Mouse (Mus musculus) embryonic facial prominence, embryonic 12.5 days (tissue): ENCODE data around the gene Shroom1. TPM values are rescaled to one million over a fixed set of nuclear protein-coding genes. Genes with fewer than 3 reads are reported as not detected.
"Not testable (repeated sequence)": the region's sequence is repeated elsewhere in the genome, so short reads cannot be mapped to it uniquely, and the experiment has no call there.

Source experiments
- ATAC-seq: fragments of 200-750 bp; cut with Nextera tagmentation; 2 replicates; pipeline ENCODE4 v1.8.0; 2017; ENCODE audit not compliant: insufficient number of reproducible peaks, insufficient read depth, low FRiP score, low TSS enrichment
- H3K27ac ChIP-seq: fragments of 300-500 bp; sonication (generic); 2 replicates; pipeline ENCODE4 v1.5.1; 2016; ENCODE audit warnings: mild to moderate bottlenecking
- H3K27me3 ChIP-seq: fragments of 300-500 bp; sonication (generic); 2 replicates; pipeline ENCODE4 v1.6.1; 2016; ENCODE audit warnings: mild to moderate bottlenecking, moderate library complexity
- H3K36me3 ChIP-seq: fragments of 300-500 bp; sonication (generic); 2 replicates; pipeline ENCODE4 v1.6.1; 2016; ENCODE audit warnings: mild to moderate bottlenecking
- H3K4me1 ChIP-seq: fragments of 300-500 bp; sonication (generic); 2 replicates; pipeline ENCODE4 v1.6.1; 2016
- H3K4me2 ChIP-seq: fragments of 300-500 bp; sonication (generic); replicated peaks from 2 replicates; pipeline ENCODE4 v1.6.1; 2016; ENCODE audit warnings: mild to moderate bottlenecking, moderate library complexity
- H3K4me3 ChIP-seq: fragments of 300-500 bp; sonication (generic); 2 replicates; pipeline ENCODE4 v1.5.1; 2016; ENCODE audit warnings: mild to moderate bottlenecking
- H3K9ac ChIP-seq: fragments of 300-500 bp; sonication (generic); 2 replicates; pipeline ENCODE4 v1.6.1; 2016; ENCODE audit warnings: mild to moderate bottlenecking, moderate library complexity
- H3K9me3 ChIP-seq: fragments of 300-500 bp; sonication (generic); 2 replicates; pipeline ENCODE4 v1.6.1; 2016; ENCODE audit warnings: mild to moderate bottlenecking, moderate library complexity
- WGBS: fragments of 180-500 bp; shearing (Covaris S2); methylation state at CpG from one replicate; pipeline ENCODE4 v1.1.7; 2016; 5-methylcytosine and 5-hydroxymethylcytosine counted together
- polyA plus RNA-seq: library from polyadenylated mRNA; unstranded; fragments of >200 nt; fragmentation: Nextera tagmentation; extraction: Ambion mirVana; gene quantifications from 2 replicates; pipeline ENCODE4 v1.2.1, GENCODE M21; 2016

Gene Shroom1
- 5.9 and 6.5 TPM in 2 replicates for polyA plus RNA-seq

DNA sequence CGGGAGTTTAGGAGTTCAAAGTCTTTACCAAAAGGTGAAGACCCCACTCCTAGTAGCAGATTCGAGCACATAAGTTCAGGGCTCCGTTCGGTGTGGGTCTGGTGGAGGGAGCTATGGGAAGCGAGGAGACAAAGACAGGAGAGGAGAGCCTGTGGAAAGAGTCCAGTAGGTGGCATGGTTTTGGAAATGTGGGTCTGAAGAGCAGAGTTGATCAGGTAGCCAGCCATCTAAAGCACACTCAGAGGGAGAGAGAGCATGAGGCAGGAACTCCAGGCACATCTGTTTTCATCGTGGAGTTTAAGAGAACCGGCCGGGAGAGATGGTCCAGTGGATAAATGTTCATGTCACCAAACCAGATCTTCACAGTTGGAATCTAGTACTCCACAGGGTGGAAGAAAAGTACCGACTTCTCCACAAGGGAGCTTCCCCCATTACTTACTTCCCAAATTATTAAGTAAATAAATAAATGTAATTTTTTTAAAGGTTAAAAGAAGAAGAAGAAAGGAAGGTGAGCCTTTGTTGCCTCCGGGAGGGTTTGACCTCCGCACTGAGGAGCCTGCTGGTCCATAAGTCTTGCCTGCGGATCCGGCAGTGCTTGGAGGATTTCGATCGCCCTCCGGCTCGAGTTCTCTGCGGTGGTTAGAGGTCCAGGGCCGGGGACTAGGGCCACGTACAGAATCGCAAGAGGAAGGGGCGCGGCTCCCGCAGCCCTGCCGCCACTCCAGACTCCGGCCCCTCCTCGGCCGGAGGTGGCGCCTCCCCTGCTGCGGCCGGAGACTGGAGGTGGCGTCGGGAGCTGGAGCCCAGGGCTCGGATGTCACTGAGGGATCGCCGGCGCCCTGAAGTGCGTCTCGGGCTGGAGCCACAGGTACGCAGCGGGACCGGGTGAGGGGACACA, at the start of gene Shroom1, which contains the start of gene Gm10447:
Gene Shroom1, plus strand, starts transcription at position 732 of the 898 bp plus-strand sequence.
Gene Gm10447, minus strand, starts transcription at position 637 of the 898 bp plus-strand sequence.
- H3K4me2 ChIP-seq, result peak within 1 kb of the TSS; percentile 54
- no peaks in the 10 kb centered on the region for H3K36me3 ChIP-seq
- peaks cover 7% of the 10 kb centered on the region for H3K27me3 ChIP-seq
- peak within 1 kb of the TSS; percentile 50 for H3K4me3 ChIP-seq
- peak within 1 kb of the TSS; percentile 58 for H3K9ac ChIP-seq
- no peak within 1 kb of the TSS for H3K27ac ChIP-seq
- no peaks in the 10 kb centered on the region for H3K9me3 ChIP-seq
- peak; percentile 82 for ATAC-seq
- 3% methylated on average over 42 of the region's 42 CpGs for WGBS
- H3K4me1 ChIP-seq, result no peaks in the 10 kb centered on the region

DNA sequence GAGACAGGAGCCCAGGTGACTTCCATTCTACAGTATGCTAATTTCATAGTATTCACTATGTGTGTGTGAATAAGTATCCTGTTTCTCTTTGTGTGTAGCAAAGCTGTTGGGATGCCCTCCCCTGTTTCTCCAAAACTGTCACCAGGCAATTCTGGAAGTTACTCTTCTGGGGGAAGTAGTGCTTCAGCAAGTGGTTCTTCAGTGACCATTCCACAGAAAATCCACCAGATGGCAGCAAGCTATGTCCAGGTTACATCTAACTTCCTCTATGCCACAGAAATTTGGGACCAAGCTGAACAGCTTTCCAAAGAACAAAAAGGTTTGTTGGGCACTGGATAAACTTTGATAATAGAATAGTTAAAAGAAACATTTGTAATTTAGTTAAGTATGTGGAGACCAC, 45.3 kb upstream of the Shroom1 start:
- peaks cover 84% of the 10 kb centered on the region for H3K36me3 ChIP-seq

DNA sequence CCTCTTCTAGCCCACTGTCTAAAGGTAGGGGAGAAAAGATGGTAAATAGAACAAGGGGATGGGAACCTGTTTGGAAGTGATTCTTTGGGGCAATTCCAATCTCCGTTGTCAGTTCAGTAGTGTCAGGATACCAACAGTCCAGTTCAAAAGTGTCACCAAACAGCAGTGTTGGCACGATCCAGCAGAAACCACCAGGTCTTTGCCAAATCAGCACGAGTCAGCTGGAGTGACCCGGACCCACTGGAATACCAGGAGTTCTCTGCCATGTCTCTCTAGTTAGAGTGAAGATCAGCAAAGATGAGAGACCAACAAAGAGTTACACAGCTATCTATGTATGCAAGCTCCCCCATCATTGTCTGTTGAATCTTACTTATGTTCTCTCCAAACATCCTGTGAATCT, 43.1 kb upstream of the Shroom1 start:
- Histone ChIP-seq H3K27ac (no peak overlapping the region), H3K9ac (no peak overlapping the region), H3K4me1 (no peaks in the 10 kb centered on the region), H3K27me3 (no peaks in the 10 kb centered on the region), H3K9me3 (no peaks in the 10 kb centered on the region), H3K36me3 (peaks cover 87% of the 10 kb centered on the region), H3K4me2 (no peak overlapping the region), H3K4me3 (no peak overlapping the region)
- 93% methylated on average over 4 of the region's 4 CpGs for WGBS
- ATAC-seq, result no peak

More for the DNA sequence above, 45.3 kb upstream of the Shroom1 start:
- H3K9me3 ChIP-seq, result no peaks in the 10 kb centered on the region
- H3K27me3 ChIP-seq, result no peaks in the 10 kb centered on the region
- H3K4me1 ChIP-seq, result no peaks in the 10 kb centered on the region
- H3K4me3 ChIP-seq, result no peak overlapping the region
- no peak overlapping the region for H3K9ac ChIP-seq
- H3K4me2 ChIP-seq, result no peak overlapping the region
- H3K27ac ChIP-seq, result no peak overlapping the region
- no peak for ATAC-seq

DNA sequence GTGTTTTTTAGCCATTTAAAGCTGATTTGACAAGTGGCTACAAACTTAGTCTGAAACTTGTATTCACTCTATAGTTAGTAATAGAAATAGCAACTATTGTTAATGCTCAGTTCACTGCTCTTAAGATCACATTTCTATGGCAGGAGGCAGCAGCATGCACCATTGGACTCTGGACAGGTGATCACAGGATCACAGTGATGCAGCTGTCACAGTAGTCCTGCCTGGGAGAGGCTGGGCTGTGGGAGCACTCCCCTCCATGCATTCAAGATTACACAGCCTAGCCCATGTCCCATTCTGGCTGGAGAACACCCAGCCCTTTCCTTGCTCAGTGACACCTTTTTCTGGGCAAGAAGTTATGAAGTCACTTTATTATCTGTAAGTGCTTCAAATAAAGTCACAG, 39.0 kb upstream of the Shroom1 start:
- Histone ChIP-seq H3K4me1 (no peaks in the 10 kb centered on the region), H3K36me3 (peaks cover 70% of the 10 kb centered on the region), H3K4me2 (no peak overlapping the region), H3K4me3 (no peak overlapping the region), H3K27ac (no peak overlapping the region), H3K27me3 (no peaks in the 10 kb centered on the region), H3K9me3 (no peaks in the 10 kb centered on the region), H3K9ac (no peak overlapping the region)
- ATAC-seq, result no peak

DNA sequence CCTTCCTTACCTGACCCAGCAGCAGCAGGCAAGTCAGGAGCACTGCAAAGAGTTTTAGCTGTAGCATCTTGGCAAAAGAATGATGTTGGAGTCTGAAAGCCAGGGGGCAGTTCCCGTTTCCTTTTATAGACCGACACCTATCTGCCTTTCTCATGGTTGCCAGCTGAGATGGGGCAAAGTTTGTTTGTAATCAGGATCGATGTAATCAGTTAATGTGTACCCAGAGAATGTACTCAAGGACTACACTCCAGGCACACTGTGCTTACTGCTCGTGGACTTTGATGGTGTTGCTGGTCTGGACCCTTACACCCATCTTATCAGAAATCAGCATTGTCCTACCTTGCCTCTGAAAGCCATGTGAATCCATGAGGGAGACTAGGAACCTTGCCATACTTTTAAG, 34.0 kb upstream of the Shroom1 start, which contains the start of gene Leap2:
Gene Leap2, minus strand, starts transcription at position 135 of the 400 bp plus-strand sequence.
- WGBS, result 90% methylated on average over 4 of the region's 4 CpGs

DNA sequence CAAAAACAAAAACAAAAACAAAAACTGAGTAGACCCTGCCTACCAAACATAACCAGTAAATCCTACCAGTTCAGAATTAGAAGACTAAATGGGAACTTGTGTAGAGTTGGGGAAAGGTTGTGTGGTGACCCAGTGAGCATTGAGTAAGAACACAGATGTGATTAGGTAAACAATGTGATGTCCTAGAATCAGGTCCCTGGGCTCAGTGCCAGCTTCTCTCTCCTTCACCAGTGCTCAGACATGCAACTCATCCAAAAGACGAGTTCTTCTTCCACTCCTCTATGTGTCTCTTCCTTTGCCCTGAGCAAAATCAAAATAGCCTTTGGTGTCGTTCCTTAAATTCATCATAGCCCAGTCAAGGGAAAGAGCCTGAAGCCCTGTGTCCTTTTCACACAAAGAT, 32.2 kb upstream of the Shroom1 start:
- Histone ChIP-seq H3K9me3 (no peaks in the 10 kb centered on the region), H3K27ac (no peak overlapping the region; the same call in 1 of the 2 replicates), H3K36me3 (peaks cover 20% of the 10 kb centered on the region), H3K9ac (no peak overlapping the region), H3K4me2 (no peak overlapping the region), H3K4me3 (no peak overlapping the region), H3K4me1 (peaks cover 5% of the 10 kb centered on the region), H3K27me3 (no peaks in the 10 kb centered on the region)
- 68% methylated on average over 2 of the region's 2 CpGs for WGBS
- no peak for ATAC-seq

More for the DNA sequence above, 34.0 kb upstream of the Shroom1 start, which contains the start of gene Leap2:
- no peak for ATAC-seq
- H3K9ac ChIP-seq, result no peak within 1 kb of the TSS
- no peaks in the 10 kb centered on the region for H3K9me3 ChIP-seq
- no peaks in the 10 kb centered on the region for H3K4me1 ChIP-seq
- H3K4me2 ChIP-seq, result no peak within 1 kb of the TSS
- H3K27me3 ChIP-seq, result no peaks in the 10 kb centered on the region
- no peak within 1 kb of the TSS for H3K27ac ChIP-seq
- no peak within 1 kb of the TSS for H3K4me3 ChIP-seq
- peaks cover 23% of the 10 kb centered on the region for H3K36me3 ChIP-seq

DNA sequence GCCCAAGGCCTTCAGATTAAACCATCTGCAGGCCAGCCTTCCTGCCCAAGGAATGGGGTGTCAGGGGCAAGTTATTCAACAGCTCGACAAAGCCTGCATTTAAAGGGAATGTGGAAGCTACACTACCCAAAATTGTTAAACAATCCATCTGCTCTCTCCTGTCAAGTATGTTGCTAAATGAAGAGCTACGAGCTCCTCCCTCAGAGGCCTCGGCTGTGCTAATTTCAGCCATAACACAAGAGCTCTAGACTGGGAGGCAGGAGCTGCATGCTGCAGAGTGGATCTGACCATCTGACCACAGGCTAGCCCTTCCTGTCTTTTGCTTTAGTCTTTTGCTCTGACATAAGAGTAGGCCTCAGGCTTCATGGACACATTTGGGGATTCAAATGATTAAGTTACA, 31.8 kb upstream of the Shroom1 start:
- H3K4me3 ChIP-seq, result no peak overlapping the region
- H3K27me3 ChIP-seq, result no peaks in the 10 kb centered on the region
- ATAC-seq, result no peak
- no peak overlapping the region for H3K9ac ChIP-seq
- H3K4me1 ChIP-seq, result peaks cover 7% of the 10 kb centered on the region
- WGBS, result 85% methylated on average over 3 of the region's 3 CpGs
- H3K9me3 ChIP-seq, result no peaks in the 10 kb centered on the region
- peaks cover 16% of the 10 kb centered on the region for H3K36me3 ChIP-seq
- H3K4me2 ChIP-seq, result no peak overlapping the region
- H3K27ac ChIP-seq, result no peak overlapping the region

DNA sequence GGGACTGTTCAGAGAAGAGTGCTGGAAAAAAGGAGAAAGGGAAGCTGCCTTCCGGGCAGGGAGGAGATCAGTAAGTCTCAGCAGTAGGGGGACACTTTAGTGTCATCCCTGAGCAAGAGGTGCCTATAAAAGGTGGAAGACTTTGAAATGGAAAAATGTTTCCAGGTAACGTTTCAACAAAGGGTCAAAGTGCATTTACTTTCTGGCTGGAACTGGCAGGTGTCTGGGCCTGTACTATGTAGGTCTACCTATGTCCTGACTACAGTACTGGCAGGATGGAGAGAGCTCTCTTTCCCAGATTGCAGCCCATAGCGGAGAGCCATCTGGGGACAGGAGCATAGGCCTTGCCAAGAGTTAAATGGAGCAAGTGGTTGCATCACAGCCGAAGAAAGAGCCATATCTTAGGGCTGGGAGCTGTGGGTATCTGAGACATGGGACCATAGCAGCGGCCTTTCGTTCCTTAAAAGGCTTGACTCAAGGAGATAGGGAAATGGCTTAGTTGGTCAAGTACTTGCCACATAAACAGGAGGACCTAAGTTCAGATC, 31.2 kb upstream of the Shroom1 start:
- no peak overlapping the region for H3K4me3 ChIP-seq
- H3K9ac ChIP-seq, result no peak overlapping the region
- no peaks in the 10 kb centered on the region for H3K27me3 ChIP-seq
- H3K9me3 ChIP-seq, result no peaks in the 10 kb centered on the region
- H3K4me1 ChIP-seq, result peaks cover 7% of the 10 kb centered on the region
- H3K36me3 ChIP-seq, result peaks cover 15% of the 10 kb centered on the region
- H3K4me2 ChIP-seq, result no peak overlapping the region
- no peak for ATAC-seq
- 83% methylated on average over 6 of the region's 6 CpGs for WGBS
- H3K27ac ChIP-seq, result no peak overlapping the region

DNA sequence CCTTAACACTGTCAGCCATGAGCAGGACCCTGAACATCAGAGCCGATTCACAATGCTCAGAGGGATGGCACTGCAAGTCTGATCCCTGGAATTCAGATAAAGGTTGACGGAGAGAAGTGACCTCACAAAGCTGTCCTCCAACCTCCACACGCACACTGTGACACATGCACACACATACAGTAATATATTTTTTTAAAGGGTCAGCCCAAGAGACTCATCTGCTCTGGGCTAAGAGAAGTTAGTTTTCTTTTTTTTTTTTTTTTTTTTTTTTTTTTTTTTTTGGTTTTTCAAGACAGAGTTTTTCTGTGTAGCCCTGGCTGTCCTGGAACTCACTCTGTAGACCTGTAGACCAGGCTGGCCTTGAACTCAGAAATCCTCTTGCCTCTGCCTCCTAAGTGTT, 30.1 kb upstream of the Shroom1 start:
- not testable (repeated sequence) for H3K9me3 ChIP-seq, H3K27ac ChIP-seq, H3K4me2 ChIP-seq, H3K9ac ChIP-seq, H3K4me1 ChIP-seq, H3K4me3 ChIP-seq, H3K36me3 ChIP-seq, H3K27me3 ChIP-seq, ATAC-seq
- WGBS, result 88% methylated on average over 3 of the region's 3 CpGs

DNA sequence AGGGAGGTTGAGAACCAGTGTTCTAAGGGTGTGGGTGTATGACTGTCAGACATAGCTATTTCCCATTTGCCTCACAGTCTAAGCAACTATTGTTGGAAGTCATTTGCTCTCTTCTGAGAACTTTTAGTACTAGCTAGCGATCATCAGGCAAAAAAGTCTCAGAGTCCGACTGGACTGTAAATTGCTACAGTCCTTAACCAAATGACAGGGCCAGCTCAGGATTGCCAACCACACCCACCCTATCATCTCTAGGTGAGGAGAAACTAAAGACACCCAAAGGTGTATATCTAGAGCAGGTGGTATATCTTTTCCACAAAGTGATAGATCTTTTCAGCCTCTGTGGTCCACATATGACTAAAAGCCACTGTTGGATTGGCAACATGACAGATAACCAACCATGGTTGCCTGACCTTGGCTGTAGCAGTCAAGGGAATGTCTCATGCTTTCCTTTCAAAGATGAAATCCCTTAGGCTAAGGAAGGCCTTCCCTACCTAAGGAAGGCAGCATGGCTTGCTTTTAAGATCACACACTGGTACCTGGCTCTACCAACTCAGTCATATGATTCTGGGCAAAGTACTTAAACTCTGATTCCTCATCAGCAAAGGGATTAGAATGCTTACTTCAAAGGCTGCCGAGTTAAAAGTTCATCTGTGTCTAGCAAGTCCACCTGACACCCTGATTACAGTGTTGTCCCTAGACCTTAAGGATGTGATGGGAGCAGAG, 28.9 kb upstream of the Shroom1 start:
- Histone ChIP-seq H3K27me3 (no peaks in the 10 kb centered on the region), H3K9ac (no peak overlapping the region), H3K36me3 (peaks cover 8% of the 10 kb centered on the region), H3K9me3 (no peaks in the 10 kb centered on the region), H3K4me1 (peaks cover 7% of the 10 kb centered on the region), H3K4me3 (no peak overlapping the region), H3K4me2 (no peak overlapping the region), H3K27ac (no peak overlapping the region)
- 89% methylated on average over 3 of the region's 3 CpGs for WGBS
- no peak for ATAC-seq

DNA sequence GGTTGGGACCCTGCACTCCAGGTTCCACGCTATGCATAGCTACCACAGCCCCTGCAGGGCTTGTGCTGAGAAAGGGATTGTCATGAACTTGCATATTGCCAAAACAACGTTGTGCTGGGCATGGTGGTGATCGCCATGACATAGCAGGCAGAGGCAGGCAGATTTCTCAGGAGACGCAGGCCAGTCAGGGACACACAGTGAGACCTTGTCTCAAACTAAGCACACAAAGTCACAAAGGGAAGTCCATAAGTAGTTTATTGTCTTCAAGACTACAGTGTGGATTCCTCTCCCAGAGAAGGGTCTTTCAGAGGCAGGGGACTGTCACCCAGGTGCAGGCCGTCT, 28.3 kb upstream of the Shroom1 start:
- ATAC-seq, result no peak
- Histone ChIP-seq H3K9me3 (no peaks in the 10 kb centered on the region), H3K4me3 (no peak overlapping the region), H3K27me3 (no peaks in the 10 kb centered on the region), H3K27ac (no peak overlapping the region), H3K36me3 (peaks cover 8% of the 10 kb centered on the region), H3K4me2 (no peak overlapping the region), H3K9ac (no peak overlapping the region), H3K4me1 (peaks cover 7% of the 10 kb centered on the region)
- WGBS, result 98% methylated on average over 5 of the region's 5 CpGs
